Mouse (Mus musculus) megakaryocyte-erythroid progenitor cell, adult 5-6 weeks (primary cell): ENCODE data around the gene Ppp1r14d. TPM values are rescaled to one million over a fixed set of nuclear protein-coding genes. Genes with fewer than 3 reads are reported as not detected.

Experiments used
- ATAC-seq: replicated peaks from 2 replicates; pipeline ENCODE4 v1.8.0; 2016; ENCODE audit warnings: mild to moderate bottlenecking, inconsistent platforms; ENCODE audit not compliant: severe bottlenecking, poor library complexity, low FRiP score, low TSS enrichment
- total RNA-seq, 2 experiments: library from RNA; stranded (forward) in 1 of 2; stranded (reverse) in 1 of 2; fragments of 200-1000, 215-1000 nt in 1 of 2; fragments of >200 nt in 1 of 2; fragmentation: Nextera tagmentation in 1 of 2; gene quantifications; 2 replicates each; pipeline ENCODE4 v1.2.3; 2014 to 2017

Gene Ppp1r14d
- total RNA-seq (2014; fragmentation: Nextera tagmentation) (not detected in 2 replicates), total RNA-seq (2017) (not detected in 2 replicates)

DNA sequence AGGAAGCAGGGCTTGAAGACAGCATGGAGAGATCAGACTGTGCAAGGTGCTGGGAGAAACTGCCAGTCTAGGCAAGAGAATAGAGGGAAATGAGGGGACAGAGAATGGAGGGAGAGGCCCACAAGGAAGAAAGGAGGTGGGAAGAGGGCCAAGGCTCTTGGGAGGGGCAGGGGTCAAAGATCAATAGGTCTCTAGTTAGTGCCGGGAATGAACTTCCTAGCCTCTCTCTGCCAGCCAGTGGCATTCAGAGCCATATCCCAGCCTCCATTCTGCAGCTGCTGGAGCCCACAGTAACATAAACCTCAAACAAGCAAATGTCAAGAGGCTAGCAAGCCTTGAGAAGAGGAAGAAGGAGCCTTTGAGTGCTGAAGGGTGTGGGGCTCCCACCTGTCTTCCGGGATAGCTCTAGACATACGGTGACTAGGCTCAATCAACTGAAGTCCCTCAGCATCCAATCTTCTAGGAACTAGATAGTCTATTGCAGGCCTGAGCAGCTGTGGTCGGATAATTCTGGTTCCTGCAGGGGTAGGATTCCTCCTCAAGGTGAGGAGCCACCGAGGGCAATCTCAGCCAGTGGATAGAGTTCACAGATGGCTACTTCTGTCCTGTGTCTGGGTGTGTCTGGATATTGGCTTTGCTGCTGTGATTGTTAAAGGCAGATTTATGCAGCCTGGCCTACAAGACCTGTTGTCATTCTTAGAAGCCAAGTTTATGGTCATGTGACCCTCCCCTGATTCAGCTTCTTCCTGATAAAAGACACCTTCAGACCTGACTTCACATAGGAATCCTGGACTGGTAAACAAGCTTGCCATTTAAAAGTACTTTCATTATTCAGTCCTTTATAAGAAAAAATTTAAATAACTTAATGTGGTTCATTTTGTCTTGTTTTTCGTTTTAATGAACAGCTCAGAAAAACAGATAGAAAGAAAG is at the start of gene Ppp1r14d:
TSS of gene Ppp1r14d (minus strand) at position 132 of the 930 bp plus-strand sequence.
- ATAC-seq = no peak

DNA sequence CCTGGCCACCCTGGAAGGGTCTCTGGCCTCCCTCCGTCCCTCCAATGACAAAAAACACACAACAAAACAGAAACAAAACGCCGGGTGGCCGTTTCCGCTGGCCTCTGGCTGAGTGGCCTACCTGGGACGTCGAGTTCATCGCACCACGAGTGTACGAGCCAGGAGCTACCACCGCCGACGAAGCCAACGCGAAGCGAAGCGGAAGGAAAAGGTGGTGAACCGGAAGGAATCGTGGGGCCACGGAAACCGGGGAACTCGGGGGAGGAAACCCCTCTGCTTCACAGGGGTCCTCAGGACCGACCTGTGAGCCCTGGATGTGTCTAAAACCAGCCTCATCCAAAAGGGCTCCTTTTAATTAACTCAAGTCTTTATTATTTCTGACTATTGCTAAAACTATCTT is 48.1 kb upstream of the Ppp1r14d start:
- ATAC-seq = no peak

DNA sequence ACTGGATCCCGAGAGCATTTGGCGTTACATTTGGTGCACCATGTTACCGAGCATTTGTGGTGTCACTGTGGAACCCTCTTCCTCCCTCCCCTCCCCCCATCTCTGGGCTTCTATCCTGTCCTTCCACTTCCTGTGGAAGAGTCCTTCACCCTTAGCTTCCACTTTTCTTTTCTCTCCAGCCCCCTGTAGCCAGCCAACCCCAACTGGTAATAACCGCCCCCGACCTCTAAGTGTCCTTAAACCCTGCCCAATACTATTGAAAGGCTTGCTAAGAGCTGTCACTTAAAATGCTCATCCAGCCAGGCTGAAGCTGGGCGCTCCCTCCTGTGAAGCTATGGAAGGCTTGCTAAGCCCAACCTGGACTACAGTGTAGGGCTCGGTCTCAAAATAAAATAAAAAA is 47.2 kb upstream of the Ppp1r14d start:
- no peak for ATAC-seq

DNA sequence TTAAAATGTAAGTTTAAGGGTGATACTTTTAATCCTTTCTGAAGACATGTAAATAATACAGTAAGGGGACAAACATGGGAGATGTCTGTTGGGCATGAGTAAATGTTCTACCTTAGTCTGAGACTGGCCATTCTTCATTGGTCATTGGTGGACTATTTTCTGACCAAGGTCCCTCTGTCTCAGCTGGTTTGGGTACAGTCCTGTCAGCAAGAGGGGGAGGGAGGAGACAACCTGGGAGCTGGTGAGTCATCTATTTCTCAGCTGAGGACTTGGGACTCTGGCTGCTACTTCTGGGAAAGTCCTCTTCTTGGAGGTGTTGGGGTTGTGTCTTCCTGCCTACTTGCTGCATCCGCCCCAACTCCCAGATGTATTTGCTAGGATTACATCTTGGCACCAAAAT is 44.4 kb upstream of the Ppp1r14d start:
- ATAC-seq = no peak

DNA sequence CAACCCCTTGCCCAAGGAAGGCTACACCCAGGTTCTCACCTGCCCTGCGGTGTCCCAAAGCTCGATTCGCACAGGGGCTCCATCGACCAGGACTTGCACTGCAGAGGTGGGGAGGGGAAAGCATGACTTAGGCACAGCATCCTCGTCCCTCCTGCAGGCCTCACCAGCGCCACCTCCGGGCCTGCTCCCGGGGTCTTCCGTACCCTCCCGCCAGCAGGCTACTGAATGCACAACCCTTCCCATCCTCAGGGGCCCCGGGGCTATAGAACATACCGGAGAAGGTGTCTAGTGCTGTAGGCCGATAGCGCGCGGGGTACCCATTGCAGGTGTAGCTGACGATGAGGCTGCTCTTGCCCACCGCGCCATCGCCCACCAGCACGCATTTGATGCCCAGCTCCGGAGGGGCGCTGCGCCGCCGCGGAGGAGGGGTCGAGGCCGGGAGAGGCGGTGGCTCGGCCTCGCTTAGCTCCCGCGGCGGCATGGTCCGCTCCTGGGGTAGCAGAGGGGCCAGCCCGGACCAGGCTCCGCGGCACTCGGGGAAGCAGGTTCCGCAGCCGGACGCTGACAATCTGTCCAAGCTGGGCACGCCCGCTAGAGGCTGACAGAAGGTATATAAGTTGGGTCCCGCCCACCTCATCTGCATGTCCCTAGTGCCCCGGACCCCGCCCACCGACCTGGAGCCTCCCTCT is 41.1 kb upstream of the Ppp1r14d start, which contains the start of gene Rhov:
TSS of gene Rhov (minus strand) at position 630 of the 689 bp plus-strand sequence.
- ATAC-seq = peak; percentile 94

DNA sequence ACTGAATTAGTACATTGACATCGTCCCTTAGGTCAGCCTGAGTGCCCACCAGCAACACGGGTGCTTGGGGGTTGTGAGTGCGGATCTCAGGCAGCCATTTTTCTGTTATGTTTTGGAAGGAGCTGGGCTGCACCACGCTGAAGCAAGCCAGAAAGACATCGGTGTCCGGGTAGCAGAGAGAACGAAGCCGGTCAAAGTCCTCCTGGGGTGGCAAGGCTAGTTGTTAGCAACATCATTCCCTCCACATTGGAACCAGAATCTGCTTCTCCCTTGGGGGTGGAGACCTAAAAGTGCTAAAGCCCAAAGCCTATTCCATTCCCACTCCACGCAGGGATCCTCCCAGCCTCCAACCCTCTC is 40.6 kb upstream of the Ppp1r14d start:
- ATAC-seq = 0 out of 2 replicates have a peak, but pooled peaks have one; percentile 3

DNA sequence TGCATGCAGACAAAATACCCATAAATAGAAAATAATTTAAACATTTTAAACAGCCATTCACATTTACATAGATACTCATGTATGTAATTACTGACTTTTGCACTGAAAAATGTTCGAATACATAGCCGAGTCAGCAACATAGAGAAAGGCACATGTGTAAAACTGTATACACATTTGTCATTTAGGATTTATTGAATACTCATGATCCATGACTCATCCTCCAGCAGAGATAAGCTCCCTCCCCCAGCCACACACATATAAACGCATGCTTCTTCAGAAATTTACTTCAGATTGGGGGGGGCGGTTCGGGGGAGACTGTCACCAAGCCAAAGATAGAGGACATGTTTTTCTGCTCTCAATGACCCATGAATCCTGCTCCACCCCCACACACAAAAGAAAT is 34.1 kb upstream of the Ppp1r14d start:
- ATAC-seq = 0 out of 2 replicates have a peak, but pooled peaks have one; percentile 15

DNA sequence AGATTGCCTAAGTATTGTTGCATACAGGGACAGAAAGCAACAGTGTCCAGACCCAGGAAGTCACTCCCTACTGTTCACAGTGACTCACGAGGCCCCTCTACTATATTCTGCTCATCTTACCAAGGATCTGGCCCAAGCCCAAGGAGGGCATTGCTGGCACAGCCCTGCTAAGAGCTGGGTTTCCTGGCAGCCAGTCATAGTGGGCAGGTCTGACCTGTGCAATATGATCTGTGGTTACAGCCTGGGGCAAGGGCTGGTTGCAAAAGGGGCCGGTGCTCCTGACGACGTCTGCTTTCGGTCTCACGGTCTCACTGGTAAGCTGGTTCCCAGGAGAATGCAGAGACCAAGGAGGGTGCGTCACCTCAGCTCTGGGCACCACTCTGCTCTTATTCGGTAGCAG is 33.3 kb upstream of the Ppp1r14d start:
- ATAC-seq = peak; percentile 89

DNA sequence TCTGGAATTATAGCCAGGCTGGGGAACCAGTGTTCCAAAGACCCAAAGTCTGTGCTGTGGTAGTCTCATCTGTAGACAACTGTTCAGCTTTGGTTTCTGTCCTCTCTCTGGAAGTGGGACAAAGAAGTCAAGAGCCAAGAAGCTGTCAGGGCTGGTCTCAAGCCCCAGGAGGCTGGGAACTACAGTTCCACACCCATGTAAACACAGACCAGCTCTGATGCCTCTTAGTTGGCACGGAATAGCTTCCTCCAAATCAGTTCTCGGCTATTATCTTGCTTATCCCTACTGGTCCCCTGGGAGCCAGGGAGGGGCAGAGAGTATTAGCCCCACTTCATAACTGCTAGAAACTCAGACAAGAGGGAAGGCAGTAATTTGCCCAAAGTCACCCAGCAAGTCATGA is 31.6 kb upstream of the Ppp1r14d start:
- no peak for ATAC-seq

DNA sequence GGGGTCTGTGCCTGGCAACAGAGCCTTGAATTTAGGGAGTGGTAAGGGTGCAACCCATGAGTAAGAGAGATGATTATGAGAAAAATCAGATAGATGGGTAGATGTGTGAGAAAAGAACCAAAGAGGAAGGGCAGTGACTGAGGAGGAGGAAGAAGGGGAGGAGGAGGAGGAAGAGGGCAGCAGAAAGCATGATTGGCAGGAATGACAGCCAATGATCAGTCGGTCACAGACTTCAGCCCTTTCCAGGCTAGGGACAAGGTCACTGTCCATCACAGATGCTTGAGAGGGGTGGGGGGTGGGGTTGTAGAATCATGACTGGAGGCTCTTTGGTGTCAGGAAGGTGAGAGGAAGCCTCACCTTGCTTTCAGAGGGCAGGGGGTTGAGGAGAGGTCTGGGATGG is 30.8 kb upstream of the Ppp1r14d start:
- ATAC-seq = no peak

DNA sequence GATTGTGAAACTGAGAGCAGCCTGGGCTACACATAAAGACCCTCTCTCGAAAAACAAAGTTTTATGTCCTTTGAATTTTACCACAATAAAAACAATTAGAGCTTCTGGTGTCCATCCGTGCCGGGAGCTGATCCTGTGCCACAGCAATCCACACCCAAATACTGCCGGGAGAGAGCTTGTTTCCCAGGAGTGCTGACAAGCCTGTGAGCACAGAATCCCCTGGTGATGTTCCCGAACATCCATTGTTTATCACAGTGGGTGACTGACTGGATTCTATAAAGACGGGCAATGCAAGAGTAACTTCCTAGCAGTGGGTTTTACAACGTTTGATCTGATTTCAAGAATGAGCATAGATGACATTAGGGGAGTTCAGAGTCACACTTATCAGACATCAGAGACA is 25.3 kb upstream of the Ppp1r14d start:
- ATAC-seq = no peak

DNA sequence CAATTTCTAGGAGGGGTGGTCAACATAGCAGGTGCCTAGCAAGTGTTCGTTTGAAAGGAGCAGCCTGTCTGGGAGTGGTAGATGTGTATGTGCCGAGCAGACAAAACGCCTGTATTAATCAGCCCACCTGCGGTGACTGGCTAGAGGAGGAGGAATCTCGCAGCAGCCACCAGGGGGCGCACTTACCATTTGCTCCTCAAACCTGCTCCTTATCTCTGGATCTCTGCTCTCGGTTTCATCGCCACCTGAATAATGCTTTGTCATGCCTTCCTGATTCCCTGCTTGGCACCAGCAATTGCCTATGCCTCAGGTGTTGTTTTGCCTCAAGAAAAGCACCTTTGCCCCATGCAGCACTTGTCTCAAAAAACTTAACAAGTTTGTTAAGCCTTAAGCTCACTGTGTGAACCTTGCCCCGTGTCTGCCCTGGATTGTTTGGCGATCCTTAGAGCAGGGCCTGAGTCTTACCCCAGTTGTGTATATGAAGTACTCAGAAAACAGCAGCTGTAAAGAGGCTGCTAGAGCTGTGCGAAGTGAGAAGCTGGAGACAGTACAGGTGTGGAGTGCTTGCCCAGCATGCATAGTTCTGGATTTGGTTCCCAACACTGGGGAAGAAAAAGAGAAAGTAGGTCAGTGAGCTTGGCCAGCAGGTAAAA is 21.2 kb upstream of the Ppp1r14d start:
- ATAC-seq = peak; percentile 87

DNA sequence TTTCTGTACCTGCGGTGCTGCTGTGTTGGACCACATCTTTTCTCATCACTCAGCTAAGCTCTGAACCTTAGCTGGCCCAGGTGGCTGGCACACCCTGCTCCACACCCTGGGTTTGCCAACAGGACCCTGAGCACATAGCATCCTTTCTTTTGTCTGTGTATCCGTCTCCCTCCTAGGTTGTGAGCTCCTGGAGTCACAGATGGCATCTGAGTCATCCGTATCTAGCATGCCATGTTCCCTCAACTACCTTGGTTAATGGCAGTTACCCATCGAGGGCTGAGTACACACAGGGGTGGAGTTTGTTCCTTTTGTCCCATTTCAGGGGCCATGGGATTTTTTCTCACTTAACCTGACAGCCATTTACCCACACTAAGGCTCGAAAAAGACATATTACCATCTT is 20.7 kb upstream of the Ppp1r14d start:
- ATAC-seq = no peak

DNA sequence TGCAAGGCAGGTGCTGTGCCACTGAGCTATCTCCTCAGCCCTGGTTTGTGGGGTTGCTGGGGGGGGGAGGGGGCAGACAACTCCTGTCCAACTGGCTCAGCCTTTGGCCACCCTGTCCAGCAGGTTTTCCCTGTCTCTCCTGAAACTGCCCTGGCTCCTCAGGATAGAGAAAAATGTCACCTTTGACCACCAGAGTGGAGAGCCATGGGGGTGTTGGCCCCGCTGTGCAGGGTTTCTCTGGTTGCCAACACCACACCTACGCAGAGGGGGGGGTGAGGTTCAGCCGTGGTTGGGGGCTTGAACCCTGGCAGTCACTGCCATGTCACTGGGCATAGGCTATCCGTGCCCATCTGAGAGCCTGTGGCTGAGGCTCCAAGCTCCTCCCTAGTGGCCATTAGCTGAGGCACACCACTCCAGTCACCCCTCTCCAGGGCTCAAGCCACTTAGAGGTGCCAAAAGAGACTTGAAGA is 19.9 kb upstream of the Ppp1r14d start:
- 0 out of 2 replicates have a peak, but pooled peaks have one; percentile 19 for ATAC-seq

DNA sequence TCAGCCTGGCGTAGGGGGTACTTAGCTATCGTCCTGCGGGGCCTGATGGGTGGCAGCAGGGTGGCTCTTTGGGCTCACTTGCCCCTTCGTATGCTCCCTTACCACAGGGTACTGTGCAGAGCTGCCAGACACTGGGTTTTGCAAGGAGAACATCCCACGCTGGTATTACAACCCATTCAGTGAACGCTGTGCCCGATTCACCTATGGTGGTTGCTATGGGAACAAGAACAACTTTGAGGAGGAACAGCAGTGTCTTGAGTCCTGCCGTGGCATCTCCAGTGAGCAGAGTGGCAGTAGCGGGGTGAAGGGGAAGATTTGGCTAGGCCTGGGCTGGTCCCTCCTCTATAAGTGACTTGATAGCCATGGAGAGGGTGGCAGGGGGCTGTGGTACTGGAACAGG is 18.2 kb upstream of the Ppp1r14d start:
- ATAC-seq = no peak

DNA sequence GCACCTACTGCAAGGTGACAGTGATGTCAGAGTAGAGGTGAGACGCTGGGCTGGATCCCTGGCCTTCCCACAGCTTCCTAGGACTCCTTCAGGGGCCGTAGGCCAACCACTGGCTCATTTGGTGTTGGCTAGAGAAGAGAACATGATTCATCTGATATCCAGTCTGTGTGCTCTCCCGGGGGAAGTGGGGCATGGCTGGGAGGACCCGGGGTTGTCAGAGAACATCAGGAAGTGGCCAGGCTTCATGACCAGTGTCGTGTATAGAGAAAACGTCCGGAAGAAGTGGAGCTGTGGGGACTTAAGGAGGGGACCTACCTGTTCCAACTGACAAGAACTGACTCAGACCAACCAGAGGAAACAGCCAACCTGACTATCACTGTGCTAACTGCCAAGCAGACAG is 15.5 kb upstream of the Ppp1r14d start:
- no peak for ATAC-seq

DNA sequence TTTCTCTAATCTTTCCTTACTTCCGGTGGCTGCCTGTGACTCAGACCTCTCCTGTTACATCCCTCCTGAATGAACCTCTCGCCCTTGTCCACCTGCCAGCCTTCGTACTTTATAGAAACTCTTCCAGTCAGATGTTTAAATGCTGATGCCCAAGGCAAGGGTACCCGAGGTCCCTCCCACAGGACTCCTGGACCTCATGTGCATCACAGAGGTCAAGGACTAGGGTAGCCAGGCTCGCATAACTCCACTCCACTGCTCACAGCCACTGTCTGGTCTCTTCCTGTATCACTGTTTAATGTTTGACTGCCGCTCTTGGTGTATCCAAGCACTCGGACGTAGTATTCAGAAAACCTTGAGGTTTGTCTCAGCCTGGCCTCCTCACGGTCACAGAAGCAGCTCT is 12.8 kb upstream of the Ppp1r14d start:
- ATAC-seq = no peak

DNA sequence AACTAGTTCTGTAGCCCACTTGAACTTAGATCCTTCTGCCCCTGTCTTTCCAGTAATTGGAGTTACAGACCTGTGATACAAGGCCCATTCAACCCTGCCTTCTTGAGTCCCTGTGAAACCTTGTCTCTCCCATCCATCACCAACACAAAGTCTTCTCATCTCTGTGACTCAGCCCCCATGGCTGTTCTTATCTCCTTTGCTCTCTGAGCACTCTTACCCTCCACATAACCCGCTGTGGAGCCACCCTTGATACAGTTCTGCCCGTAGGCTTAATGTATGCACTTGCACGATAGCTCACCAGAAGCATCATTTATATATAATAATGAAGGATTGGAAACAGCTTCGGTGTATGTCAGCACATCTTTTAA is 11.1 kb upstream of the Ppp1r14d start:
- ATAC-seq = no peak

DNA sequence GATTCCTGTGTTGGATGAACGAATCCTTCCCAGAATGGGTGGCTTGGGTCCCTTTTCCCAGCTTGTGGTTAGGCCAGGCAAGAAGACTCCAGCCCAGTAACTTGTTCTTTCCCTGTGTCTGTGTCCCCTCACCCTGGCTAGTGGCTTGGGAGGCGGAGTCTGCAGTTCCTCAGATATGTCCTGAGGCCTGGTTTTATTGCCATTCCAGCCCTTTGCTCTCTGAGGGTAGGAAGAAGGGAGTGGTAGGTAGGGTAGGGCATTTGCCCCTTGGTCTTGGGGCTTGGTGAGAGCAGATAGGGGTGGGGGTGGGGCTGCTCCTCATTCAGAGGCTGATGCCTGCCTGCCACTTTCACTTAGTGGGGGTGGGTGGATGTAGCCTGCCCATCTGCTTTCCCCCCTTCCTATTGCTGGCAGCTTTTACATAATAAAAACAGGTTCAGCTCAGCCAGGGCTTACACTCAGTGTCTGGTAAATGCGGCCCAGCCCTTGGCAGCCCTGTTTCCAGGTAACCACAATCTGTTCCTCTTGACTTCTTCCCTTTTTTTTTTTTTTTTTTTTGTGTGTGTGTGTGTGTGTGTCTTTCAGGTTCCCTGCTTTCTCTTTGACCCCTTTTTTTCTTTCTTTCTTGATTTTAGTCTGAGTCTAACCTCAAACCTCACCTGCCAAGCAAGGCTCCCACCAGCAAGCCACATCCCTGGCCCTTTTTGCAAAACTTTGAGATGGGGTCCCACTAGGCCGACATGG is 10.5 kb upstream of the Ppp1r14d start:
- no peak for ATAC-seq
